Mouse (Mus musculus) right cerebral cortex, postnatal 25 days (tissue): ENCODE measurements around the gene Arhgef3.

Source experiments
- DNase-seq: peaks from one replicate; pipeline ENCODE4 v3.0.0; 2022

The Arhgef3 gene

GRCm38 (mm10) chr14:27115991-27116390, 1.3 kb downstream of the Arhgef3 start:
- no peak for DNase-seq

GRCm38 (mm10) chr14:27116577-27117165, 2.0 kb downstream of the Arhgef3 start:
- no peak for DNase-seq

GRCm38 (mm10) chr14:27118546-27118945, 3.8 kb downstream of the Arhgef3 start:
- no peak for DNase-seq

GRCm38 (mm10) chr14:27122646-27123045, 7.9 kb downstream of the Arhgef3 start:
- DNase-seq: no peak

GRCm38 (mm10) chr14:27123543-27123942, 8.8 kb downstream of the Arhgef3 start:
- DNase-seq: no peak

GRCm38 (mm10) chr14:27130031-27130430, 15.3 kb downstream of the Arhgef3 start:
- DNase-seq: no peak

- DNase-seq: no peak
Measured at GRCm38 (mm10) chr14:27130676-27131075, 16.0 kb downstream of the Arhgef3 start.

- no peak for DNase-seq
Measured at GRCm38 (mm10) chr14:27131521-27131920, 16.8 kb downstream of the Arhgef3 start.

GRCm38 (mm10) chr14:27138891-27139290, 24.2 kb downstream of the Arhgef3 start:
- no peak for DNase-seq

- DNase-seq: no peak
Measured at GRCm38 (mm10) chr14:27139968-27140367, 25.3 kb downstream of the Arhgef3 start.

GRCm38 (mm10) chr14:27141486-27141885, 26.8 kb downstream of the Arhgef3 start:
- no peak for DNase-seq

- DNase-seq: no peak
Measured at GRCm38 (mm10) chr14:27142680-27143079, 28.0 kb downstream of the Arhgef3 start.

- no peak for DNase-seq
Measured at GRCm38 (mm10) chr14:27145171-27146045, 30.7 kb downstream of the Arhgef3 start.

GRCm38 (mm10) chr14:27147726-27148125, 33.0 kb downstream of the Arhgef3 start:
- no peak for DNase-seq

GRCm38 (mm10) chr14:27149401-27149800, 34.7 kb downstream of the Arhgef3 start:
- DNase-seq: no peak

- no peak for DNase-seq
Measured at GRCm38 (mm10) chr14:27150011-27150640, 35.4 kb downstream of the Arhgef3 start.

GRCm38 (mm10) chr14:27151432-27151831, 36.7 kb downstream of the Arhgef3 start:
- no peak for DNase-seq

GRCm38 (mm10) chr14:27155088-27155487, 40.4 kb downstream of the Arhgef3 start:
- no peak for DNase-seq

GRCm38 (mm10) chr14:27156032-27156431, 41.3 kb downstream of the Arhgef3 start:
- DNase-seq: no peak

- no peak for DNase-seq
Measured at GRCm38 (mm10) chr14:27158133-27158532, 43.4 kb downstream of the Arhgef3 start.

GRCm38 (mm10) chr14:27158782-27159181, 44.1 kb downstream of the Arhgef3 start:
- no peak for DNase-seq

GRCm38 (mm10) chr14:27160762-27161161, 46.1 kb downstream of the Arhgef3 start:
- DNase-seq: no peak

- DNase-seq: no peak
Measured at GRCm38 (mm10) chr14:27164639-27165038, 49.9 kb downstream of the Arhgef3 start.

- peak; percentile 17 for DNase-seq
Measured at GRCm38 (mm10) chr14:27166751-27167150, 52.1 kb downstream of the Arhgef3 start.
